Mouse (Mus musculus) gastrocnemius, postnatal 4 days (tissue): ENCODE measurements around the gene 4931417E11Rik. TPM values are rescaled to one million over a fixed set of nuclear protein-coding genes. Genes with fewer than 3 reads are reported as not detected.

Experiments
- DNase-seq, 2 experiments: peaks; one replicate each; pipeline ENCODE4 v3.0.0; 2021 to 2022; ENCODE audit warnings: low spot score in 2 of 2, mixed read lengths in 2 of 2
- long read RNA-seq, 2 experiments: library from polyadenylated mRNA; stranded (forward); transcript quantifications; one replicate each; pipeline ENCODE4 v2.0.0; 2021
- total RNA-seq, 2 experiments: library from RNA; stranded (reverse); gene quantifications; 2 replicates each; pipeline ENCODE4 v1.2.3; 2021

4931417E11Rik gene
- not detected for total RNA-seq
- long read RNA-seq, experiment 1 = 0 reads
- long read RNA-seq, experiment 2 = 0 reads

- no peak for DNase-seq
These were observed at the start of gene 4931417E11Rik for GRCm38 (mm10) chr6:73469567-73469966. Gene 4931417E11Rik (minus strand): TSS chr6:73469667.

- peak; percentile 40 to 66 for DNase-seq
These were observed 48.4 kb upstream of the 4931417E11Rik start for GRCm38 (mm10) chr6:73517818-73518396.

- DNase-seq = no peak
These were observed 43.4 kb upstream of the 4931417E11Rik start for GRCm38 (mm10) chr6:73512907-73513306.

DNA sequence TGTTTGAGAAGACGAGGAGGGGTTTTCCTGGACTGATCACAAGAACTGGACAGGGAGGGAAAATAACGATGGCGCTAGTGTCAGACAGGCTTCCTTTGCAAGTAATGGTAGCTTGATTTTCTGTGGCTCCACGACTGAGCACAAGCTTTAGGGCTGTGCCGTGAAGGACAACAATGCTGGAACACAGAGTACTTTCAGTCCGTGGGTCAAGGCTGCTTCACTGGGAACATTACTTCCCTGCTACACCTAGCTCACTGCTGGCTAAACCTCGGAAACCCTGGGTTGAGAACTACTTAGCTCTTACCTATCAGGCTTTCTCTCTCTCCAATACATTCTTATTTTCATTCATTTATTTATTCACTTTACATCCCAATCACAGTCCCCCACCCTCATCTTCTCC, 30.2 kb upstream of the 4931417E11Rik start:
- no peak for DNase-seq

GRCm38 (mm10) chr6:73497321-73497720, 27.9 kb upstream of the 4931417E11Rik start:
- DNase-seq = no peak

- no peak for DNase-seq
These were observed 21.1 kb upstream of the 4931417E11Rik start for GRCm38 (mm10) chr6:73490524-73490923.

- DNase-seq = no peak
These were observed 16.1 kb upstream of the 4931417E11Rik start for GRCm38 (mm10) chr6:73485616-73486015.

- DNase-seq = no peak
These were observed 3.4 kb downstream of the 4931417E11Rik start for GRCm38 (mm10) chr6:73466084-73466483.

GRCm38 (mm10) chr6:73462543-73462942, 6.9 kb downstream of the 4931417E11Rik start:
- DNase-seq = no peak

DNA sequence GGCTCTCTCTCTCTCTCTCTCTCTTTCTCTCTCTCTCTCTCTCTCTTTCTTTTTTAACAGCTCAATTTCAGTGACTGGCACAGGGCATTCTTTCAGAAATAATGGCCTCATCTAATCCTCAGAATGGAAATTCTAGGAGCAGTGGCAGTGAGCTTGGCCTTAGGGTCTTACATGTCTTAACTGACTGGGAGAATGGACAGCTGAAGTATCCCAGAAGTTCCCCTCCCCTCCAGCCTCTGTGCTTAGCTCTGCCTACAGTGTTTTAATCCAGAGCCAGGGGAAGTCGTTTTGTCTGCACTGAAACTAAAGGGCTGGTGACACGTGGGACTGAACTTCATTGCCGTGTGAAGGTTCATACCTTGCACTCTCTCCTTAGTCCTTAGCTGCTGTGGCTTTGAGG, 35.6 kb downstream of the 4931417E11Rik start:
- DNase-seq = no peak

DNA sequence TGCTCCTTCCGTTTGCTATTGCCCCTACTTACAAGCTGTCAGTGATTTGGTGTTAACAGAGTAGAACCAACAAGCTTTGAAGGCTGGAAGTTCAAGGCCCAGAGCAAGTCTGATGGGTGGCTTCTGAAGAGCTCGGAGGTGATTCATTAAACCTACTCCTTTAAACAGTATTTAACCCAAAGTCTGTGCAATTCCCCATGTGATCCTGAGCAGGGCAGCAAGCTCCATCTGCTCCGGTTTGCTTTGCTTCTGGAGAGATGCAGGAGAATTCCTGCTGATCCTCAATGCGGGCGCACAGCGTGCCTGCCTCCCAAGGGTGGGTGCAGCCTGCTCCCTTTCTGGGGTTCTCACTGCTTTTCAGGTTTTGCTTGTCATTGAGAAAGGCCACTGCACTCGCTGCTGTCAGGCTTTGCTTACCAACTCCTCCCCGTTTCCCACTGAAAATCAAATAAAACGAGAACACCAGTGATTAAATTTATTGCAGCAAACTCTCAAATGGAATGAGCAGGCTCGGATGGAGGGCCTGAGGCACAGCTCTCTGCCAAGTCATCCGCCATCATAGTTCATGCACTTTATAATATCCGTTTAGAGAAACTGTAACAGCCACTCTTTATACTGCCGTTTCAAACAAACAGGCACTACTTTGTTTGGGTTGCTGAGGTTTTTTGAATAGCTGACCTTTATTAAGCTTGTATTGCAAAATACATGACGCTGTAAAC, 40.7 kb downstream of the 4931417E11Rik start:
- DNase-seq = no peak

GRCm38 (mm10) chr6:73427273-73427812, 42.1 kb downstream of the 4931417E11Rik start:
- no peak for DNase-seq

Other genes with a start within 250 kb of the 4931417E11Rik start
- gene Dnah6, start 248.0 kb downstream of the 4931417E11Rik start, total RNA-seq = under 1 TPM; 0.10 to 0.12 TPM
- 100 to 1,000 TPM; 312 to 315 TPM for gene Suclg1, start 221.3 kb downstream of the 4931417E11Rik start, total RNA-seq